36 mouse cellular contexts compared by ENCODE assay signal in the genomic region with DNA sequence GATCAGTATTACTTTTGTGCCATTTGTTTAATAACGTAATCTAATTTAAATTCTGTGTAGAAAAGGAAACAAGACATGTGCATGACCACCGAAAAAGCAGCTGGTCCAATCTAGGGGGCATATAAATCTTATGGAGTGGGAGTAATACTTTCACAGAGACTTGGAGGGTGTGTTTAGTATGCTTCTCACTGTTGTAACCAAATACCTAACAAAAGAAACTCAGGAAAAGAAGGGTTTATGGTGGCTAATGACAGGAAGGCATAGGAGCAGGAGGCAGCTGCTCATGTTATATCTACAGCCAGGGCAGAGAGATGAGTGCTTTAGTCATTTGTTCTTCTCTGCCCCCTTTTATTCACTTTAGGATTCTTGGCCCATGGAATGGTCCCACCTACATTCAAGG. TPM values are rescaled to one million over a fixed set of nuclear protein-coding genes. Genes with fewer than 3 reads are reported as not detected.
"Had no signal": no experiment of that assay in that cellular context is flagged by ENCODE, and none has a peak within 500 bp of the region (broad histone marks: within the 10 kb centered on the region; RNA-seq: fewer than 3 reads in every experiment).

No protein-coding gene starts in this region.

- H3K36me3 ChIP-seq: limb, embryonic 10.5 days; limb, embryonic 12.5 days; limb, embryonic 13.5 days; limb, embryonic 15.5 days; liver, embryonic 12.5 days; liver, embryonic 13.5 days; liver, embryonic 15.5 days; lung, embryonic 15.5 days; midbrain, embryonic 10.5 days; midbrain, embryonic 12.5 days; midbrain, embryonic 13.5 days; midbrain, embryonic 15.5 days; neural tube, embryonic 12.5 days had no signal

- H3K4me3 ChIP-seq: limb, embryonic 10.5 days; limb, embryonic 12.5 days; limb, embryonic 13.5 days; limb, embryonic 15.5 days; liver, embryonic 12.5 days; liver, embryonic 13.5 days; liver, embryonic 15.5 days; lung, embryonic 15.5 days; megakaryocyte, embryonic 14.5 days; midbrain, embryonic 10.5 days; midbrain, embryonic 12.5 days; midbrain, embryonic 13.5 days; midbrain, embryonic 15.5 days; myocyte; neural tube, embryonic 12.5 days had no signal

- H3K4me1 ChIP-seq: limb, embryonic 10.5 days; limb, embryonic 12.5 days; limb, embryonic 15.5 days; liver, embryonic 12.5 days; liver, embryonic 13.5 days; liver, embryonic 15.5 days; lung, embryonic 15.5 days; megakaryocyte, embryonic 14.5 days; midbrain, embryonic 10.5 days; midbrain, embryonic 12.5 days; midbrain, embryonic 13.5 days; midbrain, embryonic 15.5 days; neural tube, embryonic 12.5 days had no signal

- DNase-seq: left cerebral cortex, postnatal 4 days; liver; liver, embryonic 13.5 days; liver, postnatal 0 days; lung, adult 18-20 months; lung, adult 2 months; lung, embryonic 14.5 days; lung, postnatal 10 days; lung, postnatal 14 days; lung, postnatal 36 days; lung, postnatal 4 days; midbrain, embryonic 14.5 days had no signal

- H3K9ac ChIP-seq: limb, embryonic 12.5 days; limb, embryonic 13.5 days; limb, embryonic 15.5 days; liver, embryonic 12.5 days; liver, embryonic 13.5 days; liver, embryonic 14.5 days; liver, embryonic 15.5 days; liver, postnatal 0 days; lung, embryonic 14.5 days; lung, embryonic 15.5 days; midbrain, embryonic 12.5 days; midbrain, embryonic 13.5 days; midbrain, embryonic 15.5 days; neural tube, embryonic 12.5 days had no signal

- H3K27me3 ChIP-seq: limb, embryonic 12.5 days; limb, embryonic 13.5 days; limb, embryonic 15.5 days; liver, embryonic 12.5 days; liver, embryonic 13.5 days; liver, embryonic 15.5 days; lung, embryonic 15.5 days; midbrain, embryonic 12.5 days; midbrain, embryonic 13.5 days; midbrain, embryonic 15.5 days; neural tube, embryonic 12.5 days had no signal

- H3K4me2 ChIP-seq: limb, embryonic 12.5 days; limb, embryonic 13.5 days; limb, embryonic 15.5 days; liver, embryonic 11.5 days; liver, embryonic 12.5 days; liver, embryonic 13.5 days; liver, embryonic 15.5 days; lung, embryonic 14.5 days; lung, embryonic 15.5 days; midbrain, embryonic 11.5 days; midbrain, embryonic 12.5 days; midbrain, embryonic 13.5 days; midbrain, embryonic 15.5 days; neural tube, embryonic 12.5 days had no signal

- H3K27ac ChIP-seq: limb, embryonic 10.5 days; limb, embryonic 12.5 days; limb, embryonic 13.5 days; limb, embryonic 15.5 days; liver, embryonic 12.5 days; liver, embryonic 13.5 days; liver, embryonic 14.5 days; liver, embryonic 15.5 days; lung, embryonic 15.5 days; macrophage; midbrain, embryonic 10.5 days; midbrain, embryonic 12.5 days; midbrain, embryonic 13.5 days; midbrain, embryonic 15.5 days; neural tube, embryonic 12.5 days had no signal

- ATAC-seq: liver, embryonic 12.5 days; liver, postnatal 0 days; lung, postnatal 0 days; midbrain, embryonic 13.5 days; midbrain, embryonic 15.5 days; midbrain, embryonic 16.5 days had no signal

- H3K9me3 ChIP-seq: limb, embryonic 10.5 days; limb, embryonic 12.5 days; limb, embryonic 13.5 days; limb, embryonic 15.5 days; liver, embryonic 12.5 days; liver, embryonic 13.5 days; liver, embryonic 15.5 days; lung, embryonic 15.5 days; midbrain, embryonic 10.5 days; midbrain, embryonic 12.5 days; midbrain, embryonic 13.5 days; midbrain, embryonic 15.5 days; neural tube, embryonic 12.5 days had no signal

RNA-seq across cellular contexts. Expression of gene Tnfsf8, which starts 15.6 kb away (rescaled TPM):
- polyA plus RNA-seq: limb, embryonic 10.5 days; limb, embryonic 11.5 days; limb, embryonic 13.5 days; limb, embryonic 15.5 days; liver, embryonic 11.5 days; liver, embryonic 13.5 days; liver, embryonic 15.5 days; liver, embryonic 16.5 days; lung, postnatal 0 days; midbrain, embryonic 10.5 days; midbrain, embryonic 11.5 days; midbrain, embryonic 12.5 days; midbrain, embryonic 13.5 days; midbrain, embryonic 15.5 days; midbrain, embryonic 16.5 days; midbrain, postnatal 0 days; neural tube, embryonic 11.5 days; neural tube, embryonic 12.5 days had no signal
